Mouse (Mus musculus) MEL (cell line): Measurements from ENCODE around the gene Klhdc8a.

Experiments
- BHLHE40 ChIP-seq: IDR thresholded peaks from 2 replicates; pipeline ENCODE4 v1.6.1; 2012; ENCODE audit warnings: low read depth, mild to moderate bottlenecking, inconsistent platforms, low read length, improper control_type of control experiment, borderline replicate concordance
- CHD1 ChIP-seq: IDR thresholded peaks from 2 replicates; pipeline ENCODE4 v1.6.1; 2012; ENCODE audit warnings: low read depth, mild to moderate bottlenecking, inconsistent platforms, low read length, improper control_type of control experiment
- ELF1 ChIP-seq: IDR thresholded peaks from 2 replicates; pipeline ENCODE4 v1.6.1; 2014; ENCODE audit warnings: low read depth, mild to moderate bottlenecking, inconsistent platforms, low read length, improper control_type of control experiment, moderate library complexity
- POLR2A ChIP-seq, 2 experiments: IDR thresholded peaks; 2 replicates each; pipeline ENCODE4 v1.6.1; 2011 to 2012; ENCODE audit warnings: low read length in 2 of 2, mild to moderate bottlenecking in 2 of 2, control low read depth in 1 of 2, improper control_type of control experiment in 1 of 2, low read depth in 1 of 2, moderate library complexity in 1 of 2; ENCODE audit not compliant: control insufficient read depth in 1 of 2, insufficient read depth in 1 of 2, poor library complexity in 1 of 2
- POLR2AphosphoS5 ChIP-seq: IDR thresholded peaks from 2 replicates; pipeline ENCODE4 v1.6.1; 2012; ENCODE audit warnings: low read depth, borderline replicate concordance, mild to moderate bottlenecking, inconsistent platforms, low read length, moderate library complexity, mixed read lengths
- RCOR1 ChIP-seq: IDR thresholded peaks from 2 replicates; pipeline ENCODE4 v1.6.1; 2012; ENCODE audit warnings: low read depth, mild to moderate bottlenecking, inconsistent platforms, low read length, improper control_type of control experiment
- USF2 ChIP-seq, 2 experiments: IDR thresholded peaks; 2 replicates each; pipeline ENCODE4 v1.6.1; 2011 to 2012; ENCODE audit warnings: improper control_type of control experiment in 2 of 2, low read length in 2 of 2, borderline replicate concordance in 1 of 2, inconsistent platforms in 1 of 2, low read depth in 1 of 2, mild to moderate bottlenecking in 1 of 2; ENCODE audit not compliant: insufficient read depth in 1 of 2

DNA sequence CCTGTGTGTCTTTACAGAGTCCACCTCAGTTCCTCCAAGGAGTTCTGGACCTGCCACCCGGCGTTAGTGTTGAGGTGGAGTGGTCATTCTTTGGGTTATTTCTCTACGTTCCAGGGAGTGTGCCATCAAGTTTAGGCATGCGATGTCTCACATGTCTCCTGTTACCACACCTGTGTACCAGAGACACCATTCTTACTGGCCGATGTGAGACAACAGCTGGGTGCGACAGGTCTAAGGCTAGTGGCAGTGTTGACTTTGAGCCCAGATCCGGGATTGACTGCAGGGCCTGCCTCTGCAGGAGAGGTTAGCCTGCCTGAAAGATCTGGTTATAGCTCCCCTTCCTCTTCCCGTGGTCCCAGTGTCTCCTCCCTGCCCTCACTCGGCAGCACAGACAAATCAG, 55.8 kb downstream of the Klhdc8a start:
- TF ChIP-seq POLR2A (IDR thresholded peaks at IDR 0.05; ENCODE audit: control insufficient read depth in 1 of 2, insufficient read depth in 1 of 2, low read depth in 1 of 2, low read length in 2 of 2, poor library complexity in 1 of 2) (no peak), USF2 (IDR thresholded peaks at IDR 0.05; ENCODE audit: borderline replicate concordance in 1 of 2, insufficient read depth in 1 of 2, low read depth in 1 of 2, low read length in 2 of 2) (no peak), CHD1 (no peak), ELF1 (no peak), RCOR1 (no peak), POLR2AphosphoS5 (no peak), BHLHE40 (no peak)
